In the genomic region with DNA sequence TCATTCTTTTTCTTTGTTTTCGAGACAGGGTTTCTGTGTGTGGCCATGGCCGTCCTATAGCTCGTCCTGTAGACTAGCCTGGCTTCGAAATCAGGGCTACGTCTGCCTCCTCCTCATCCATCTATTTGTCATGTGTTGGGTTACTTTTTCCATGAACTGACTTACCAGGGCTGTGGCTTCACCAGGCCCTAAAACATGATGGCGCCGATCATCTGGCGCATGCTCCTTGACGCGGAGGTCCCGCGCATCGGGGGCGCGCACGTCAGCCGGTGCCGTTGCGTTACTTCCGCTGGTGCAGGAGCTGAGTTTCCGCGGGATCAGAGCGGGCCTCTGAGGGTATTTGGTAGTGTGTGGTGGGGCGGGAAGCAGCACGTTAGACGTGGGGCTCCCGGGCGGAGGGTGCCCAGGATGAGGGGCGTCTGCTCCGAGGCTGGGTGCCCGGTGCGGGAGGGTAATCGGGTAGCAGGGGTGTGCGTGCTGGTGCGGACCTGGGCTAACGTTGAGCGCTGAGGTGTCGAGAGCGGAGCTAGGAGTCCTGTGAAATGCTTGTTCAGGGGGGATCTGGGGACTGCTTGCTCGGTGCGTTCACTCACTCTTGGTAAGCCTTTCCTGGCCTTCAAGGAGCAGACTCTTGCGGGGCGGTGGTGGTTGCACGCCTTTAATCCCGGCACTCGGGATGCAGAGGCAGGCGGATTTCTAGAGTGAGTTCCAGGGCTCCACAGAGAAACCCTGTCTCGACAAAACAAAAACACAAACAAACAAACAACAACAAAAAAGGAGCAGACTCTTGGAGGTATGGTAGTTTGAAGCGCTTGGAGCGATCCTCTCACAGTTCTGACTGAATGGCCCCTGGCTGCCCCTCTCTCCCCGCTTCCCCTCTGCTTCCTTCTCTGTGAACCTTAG, we compare ENCODE assay signal across 8 mouse cellular contexts. TPM values are rescaled to one million over a fixed set of nuclear protein-coding genes. Genes with fewer than 3 reads are reported as not detected.
DNase-seq lines count a peak whose midpoint lies in the region; ATAC-seq and TF ChIP-seq lines count a peak whose summit lies in the region.
"Not testable (repeated sequence)": the region's sequence is repeated elsewhere in the genome, so short reads cannot be mapped to it uniquely, and the experiment has no call there.

A gene (minus strand): TSS at position 226 of the 903 bp plus-strand sequence.

- H3K9me3 ChIP-seq in forebrain, postnatal 0 days (ENCODE audit: low read length); hindbrain, embryonic 14.5 days (ENCODE audit: control insufficient read depth, low read length); lung, embryonic 14.5 days (ENCODE audit: low read depth, low read length); neural tube, embryonic 11.5 days (ENCODE audit: control insufficient read depth, low read length): not testable (repeated sequence)

- peak; percentile 37 for DNase-seq in Muller cell, postnatal 12 days (ENCODE audit: inconsistent ontology term)
- peak; percentile 59 for DNase-seq in cerebellum, adult 9-11 months
- peak; percentile 60 for DNase-seq in forebrain, postnatal 0 days
- not testable (repeated sequence) for DNase-seq in hindbrain, embryonic 14.5 days (ENCODE audit: low spot score); layer of hippocampus, postnatal 25 days (ENCODE audit: extremely low spot score in 1 of 2, low spot score in 1 of 2)
- DNase-seq in lung, embryonic 14.5 days, result peak; percentile 38
- peak; percentile 43 for DNase-seq in neural tube, embryonic 11.5 days (ENCODE audit: low spot score)
- DNase-seq in thymus, postnatal 25 days, result peak; percentile 50

- peak; percentile 65 for ATAC-seq in forebrain, postnatal 0 days
- ATAC-seq in hindbrain, embryonic 14.5 days (ENCODE audit: low FRiP score), result peak; percentile 56
- ATAC-seq in lung, embryonic 14.5 days (ENCODE audit: insufficient read depth), result peak; percentile 76
- peak; percentile 14 for ATAC-seq in neural tube, embryonic 11.5 days (ENCODE audit: insufficient read depth, low FRiP score, low TSS enrichment)

- H3K27me3 ChIP-seq in forebrain, postnatal 0 days (ENCODE audit: insufficient read depth, low read length); hindbrain, embryonic 14.5 days (ENCODE audit: control insufficient read depth, insufficient read depth, low read length); lung, embryonic 14.5 days (ENCODE audit: insufficient read depth, low read length); neural tube, embryonic 11.5 days (ENCODE audit: control insufficient read depth, insufficient read depth, low read length): not testable (repeated sequence)

- not testable (repeated sequence) for H3K4me1 ChIP-seq in forebrain, postnatal 0 days (ENCODE audit: insufficient read depth); hindbrain, embryonic 14.5 days (replicated peaks; ENCODE audit: control insufficient read depth, insufficient read depth, low read length); lung, embryonic 14.5 days (ENCODE audit: insufficient read depth); neural tube, embryonic 11.5 days (ENCODE audit: control insufficient read depth, insufficient read depth, low read length)

- TF ChIP-seq CTCF in forebrain, postnatal 0 days (IDR thresholded peaks at IDR 0.05; ENCODE audit: low read depth); lung, embryonic 14.5 days (IDR thresholded peaks at IDR 0.05; ENCODE audit: low read depth): not testable (repeated sequence)

- WGBS in forebrain, postnatal 0 days, result 4% methylated on average over 31 of the region's 51 CpGs
- 6% methylated on average over 25 of the region's 51 CpGs for whole genome bisulfite sequencing in hindbrain, embryonic 14.5 days
- 6% methylated on average over 36 of the region's 51 CpGs for WGBS in lung, embryonic 14.5 days
- WGBS in neural tube, embryonic 11.5 days, result 5% methylated on average over 29 of the region's 51 CpGs

- H3K36me3 ChIP-seq in forebrain, postnatal 0 days (ENCODE audit: insufficient read depth); hindbrain, embryonic 14.5 days (replicated peaks; ENCODE audit: control insufficient read depth, insufficient read depth); lung, embryonic 14.5 days (ENCODE audit: insufficient read depth); neural tube, embryonic 11.5 days (ENCODE audit: control insufficient read depth, insufficient read depth, low read length): not testable (repeated sequence)

- H3K4me3 ChIP-seq in forebrain, postnatal 0 days (ENCODE audit: low read depth, low read length), result peak within 1 kb of the TSS; percentile 31
- H3K4me3 ChIP-seq in hindbrain, embryonic 14.5 days (replicated peaks; ENCODE audit: low read length), result peak within 1 kb of the TSS; percentile 31
- H3K4me3 ChIP-seq in lung, embryonic 14.5 days (ENCODE audit: low read depth, low read length), result peak within 1 kb of the TSS; percentile 36
- peak within 1 kb of the TSS; percentile 30 for H3K4me3 ChIP-seq in neural tube, embryonic 11.5 days (ENCODE audit: low read depth, low read length)

- H3K4me2 ChIP-seq in forebrain, postnatal 0 days (ENCODE audit: low read depth), result peak within 1 kb of the TSS; percentile 37
- H3K4me2 ChIP-seq in hindbrain, embryonic 14.5 days (replicated peaks), result peak within 1 kb of the TSS; percentile 54
- peak within 1 kb of the TSS; percentile 50 for H3K4me2 ChIP-seq in lung, embryonic 14.5 days
- peak within 1 kb of the TSS; percentile 35 for H3K4me2 ChIP-seq in neural tube, embryonic 11.5 days (ENCODE audit: low read depth)

- peak within 1 kb of the TSS; percentile 79 for H3K27ac ChIP-seq in forebrain, postnatal 0 days (ENCODE audit: low read depth, low read length)
- peak within 1 kb of the TSS; percentile 81 for H3K27ac ChIP-seq in hindbrain, embryonic 14.5 days
- H3K27ac ChIP-seq in lung, embryonic 14.5 days (ENCODE audit: low read depth), result 0 out of 2 replicates have a peak within 1 kb of the TSS, but pooled peaks have one; percentile 42
- not testable (repeated sequence) for H3K27ac ChIP-seq in neural tube, embryonic 11.5 days (ENCODE audit: low read depth, low read length)

- H3K9ac ChIP-seq in forebrain, postnatal 0 days, result not testable (repeated sequence)
- peak within 1 kb of the TSS; percentile 46 for H3K9ac ChIP-seq in hindbrain, embryonic 14.5 days
- peak within 1 kb of the TSS; percentile 32; the same call in 1 of the 2 replicates for H3K9ac ChIP-seq in lung, embryonic 14.5 days
- H3K9ac ChIP-seq in neural tube, embryonic 11.5 days (ENCODE audit: low read length), result peak within 1 kb of the TSS; percentile 32; the same call in 1 of the 2 replicates

RNA-seq across cellular contexts. Expression of the gene that starts here (rescaled TPM):
- 147 and 164 TPM in 2 replicates for total RNA-seq in forebrain, postnatal 0 days (2014; rRNA removed)
- polyA plus RNA-seq in forebrain, postnatal 0 days (2015; fragmentation: Nextera tagmentation; extraction: Ambion mirVana), result 197 and 240 TPM in 2 replicates
- polyA plus RNA-seq in hindbrain, embryonic 14.5 days (2014; fragmentation: Nextera tagmentation; extraction: Ambion mirVana), result 207 and 233 TPM in 2 replicates
- 100 to 1,000 TPM; 502 to 559 TPM for total RNA-seq in layer of hippocampus, postnatal 25 days (2021)
- polyA plus RNA-seq in lung, embryonic 14.5 days (2014; fragmentation: Nextera tagmentation; extraction: Ambion mirVana), result 6.3 and 7.6 TPM in 2 replicates
- polyA plus RNA-seq in neural tube, embryonic 11.5 days (2014; fragmentation: Nextera tagmentation; extraction: Ambion mirVana), result 153 and 172 TPM in 2 replicates

Comparison
In these comparisons a context has a peak if more than half of its experiments do, and no peak if none do; other contexts are left out.
1. RNA of the gene that starts here (polyA plus RNA-seq): 197 to 240 TPM in forebrain, postnatal 0 days, 207 to 233 TPM in hindbrain, embryonic 14.5 days and 153 to 172 TPM in neural tube, embryonic 11.5 days; 6.3 to 7.6 TPM in lung, embryonic 14.5 days; every median in the first group is over 10 times any median in the second.
2. ATAC-seq: peak in every context shown above with its lines; median percentile 76 in lung, embryonic 14.5 days; 65 in forebrain, postnatal 0 days; 56 in hindbrain, embryonic 14.5 days; 14 in neural tube, embryonic 11.5 days.
3. Peak in every context shown above with its lines, with median percentiles within 50 percentile points of each other: H3K4me2 ChIP-seq and H3K4me3 ChIP-seq.